Mouse (Mus musculus): Measurements from ENCODE around the gene Strip1.

DNA sequence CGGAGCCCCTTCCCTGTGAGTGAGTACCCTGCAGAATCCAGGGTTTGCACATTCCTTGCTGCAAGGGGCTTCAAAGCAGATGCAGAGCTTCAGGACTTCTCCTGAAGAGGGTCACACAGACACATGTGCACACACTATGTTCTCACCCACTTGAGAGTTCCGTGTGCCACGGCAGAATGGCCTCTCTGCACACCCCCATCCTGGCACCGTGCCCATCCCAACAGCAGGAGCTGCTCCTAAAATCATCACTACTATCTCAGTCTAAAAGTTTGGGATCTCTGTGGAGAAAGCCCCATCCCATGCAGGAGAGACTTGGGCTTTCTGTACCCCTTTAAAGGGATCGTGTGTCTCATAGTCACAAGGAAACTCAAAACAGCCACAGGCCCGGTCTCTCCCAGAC lies 45.0 kb downstream of the Strip1 start:
- no peak for TF ChIP-seq CTCF (IDR thresholded peaks at IDR 0.05; ENCODE audit: borderline replicate concordance, control insufficient read depth, extremely low read depth, insufficient read depth, low read length, poor library complexity)
- TF ChIP-seq POLR2A (IDR thresholded peaks at IDR 0.05; ENCODE audit: control insufficient read depth, extremely low read depth, insufficient read depth, low read length, poor library complexity) = no peak

Data from thymus, adult 2 months (tissue).